Mouse (Mus musculus) urinary bladder, postnatal 10 days (tissue): ENCODE results near the gene Neurl2.
"Not testable (repeated sequence)": the region's sequence is repeated elsewhere in the genome, so short reads cannot be mapped to it uniquely, and the experiment has no call there.

ENCODE experiments used
- DNase-seq: peaks from one replicate; pipeline ENCODE4 v3.0.0; 2022; ENCODE audit warnings: low spot score

The Neurl2 gene

DNA sequence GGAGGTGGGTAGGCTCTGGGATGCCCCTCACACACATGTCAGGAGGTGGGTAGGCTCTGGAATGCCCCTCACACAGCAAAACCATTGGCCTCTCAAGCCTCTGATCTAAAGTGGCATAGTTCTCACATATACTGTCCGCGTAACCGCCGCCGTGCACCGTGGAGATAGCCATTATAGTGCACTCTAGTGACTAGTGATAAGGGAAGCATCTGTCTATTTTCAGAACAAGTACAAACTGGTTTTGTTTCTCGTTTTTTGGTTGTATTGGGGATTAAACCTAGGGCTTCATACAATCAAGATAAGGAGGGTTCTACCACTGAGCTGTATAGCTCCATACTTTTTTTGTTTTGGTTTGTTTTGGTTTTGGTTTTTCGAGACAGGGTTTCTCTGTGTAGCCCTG lies 17.4 kb downstream of the Neurl2 start:
- no peak for DNase-seq

DNA sequence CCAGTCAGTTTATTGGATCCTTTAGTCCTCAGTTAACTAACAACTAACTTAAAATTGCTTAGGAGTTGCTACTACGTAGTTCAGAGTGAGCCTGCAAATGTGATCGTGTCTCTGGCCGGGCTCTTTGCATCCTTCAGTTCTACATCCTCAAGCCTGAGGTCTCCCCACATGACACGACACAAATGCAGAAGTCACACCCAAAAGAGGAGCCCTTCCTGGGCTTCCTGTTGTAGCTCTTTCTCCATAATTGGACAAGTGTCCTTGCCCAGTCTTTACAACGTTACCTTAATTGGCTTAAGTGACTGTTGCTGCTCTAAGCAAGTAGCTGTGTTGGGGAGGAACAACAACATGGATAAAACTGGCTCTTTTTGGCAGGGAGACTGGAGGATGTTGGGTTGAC lies 17.9 kb downstream of the Neurl2 start:
- DNase-seq: no peak

DNA sequence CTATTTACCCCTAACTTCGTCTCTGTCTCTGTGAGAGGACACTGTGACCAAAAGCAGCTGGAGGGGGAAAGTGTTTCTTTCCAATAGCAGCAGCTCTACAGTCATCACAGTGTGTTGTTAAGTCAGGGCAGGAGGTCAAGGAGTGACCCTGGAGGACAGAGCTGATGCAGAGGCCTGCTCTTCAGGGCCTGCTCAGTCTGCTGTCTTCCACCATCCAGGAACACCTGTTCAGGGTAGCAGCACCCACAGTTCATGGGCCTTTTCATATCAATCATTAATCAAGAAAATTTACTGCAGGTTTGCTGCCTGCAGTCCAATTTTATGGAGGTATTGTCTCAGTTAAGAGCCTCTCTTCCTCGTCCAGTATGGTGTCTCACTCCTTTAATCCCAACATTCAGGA lies 19.7 kb downstream of the Neurl2 start:
- DNase-seq: no peak

DNA sequence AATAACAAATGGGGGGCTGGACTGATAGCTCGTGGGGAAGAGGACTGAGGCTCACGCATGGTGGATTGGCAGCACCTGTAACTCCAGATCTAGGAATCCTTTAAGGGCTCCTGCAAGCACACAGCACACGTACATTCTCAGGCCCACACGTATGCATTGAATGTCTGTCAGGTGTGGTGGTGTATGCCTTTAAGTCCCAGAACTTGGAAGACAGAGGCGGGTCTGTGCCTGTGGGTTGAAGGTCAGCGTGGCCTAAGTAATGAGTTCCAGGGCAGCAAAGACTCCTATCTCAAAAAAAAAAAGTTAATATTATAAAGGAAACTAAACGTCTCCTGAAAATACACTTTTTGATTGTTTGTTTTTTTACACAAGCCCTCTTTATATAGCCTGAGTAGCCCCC lies 26.6 kb downstream of the Neurl2 start:
- DNase-seq: no peak

DNA sequence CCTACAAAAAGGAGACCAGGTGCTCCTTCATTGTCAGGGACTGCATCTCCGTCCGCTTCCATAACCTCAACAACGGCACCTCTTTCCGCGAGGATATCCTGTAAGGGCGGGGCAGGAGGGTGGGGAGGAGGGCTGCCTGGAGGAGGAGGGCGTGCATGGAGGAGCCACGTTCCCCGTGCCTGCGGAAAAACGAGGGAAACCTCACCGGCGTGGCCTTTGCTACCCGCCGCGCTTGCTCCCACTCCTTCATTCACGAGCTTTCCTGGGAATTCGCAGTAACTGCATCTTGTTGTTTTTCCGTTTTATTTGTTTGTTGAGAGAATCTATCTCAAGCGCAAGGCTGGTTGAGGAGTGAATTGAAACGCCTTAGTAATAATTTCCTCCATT lies 27.9 kb downstream of the Neurl2 start:
- DNase-seq: no peak

DNA sequence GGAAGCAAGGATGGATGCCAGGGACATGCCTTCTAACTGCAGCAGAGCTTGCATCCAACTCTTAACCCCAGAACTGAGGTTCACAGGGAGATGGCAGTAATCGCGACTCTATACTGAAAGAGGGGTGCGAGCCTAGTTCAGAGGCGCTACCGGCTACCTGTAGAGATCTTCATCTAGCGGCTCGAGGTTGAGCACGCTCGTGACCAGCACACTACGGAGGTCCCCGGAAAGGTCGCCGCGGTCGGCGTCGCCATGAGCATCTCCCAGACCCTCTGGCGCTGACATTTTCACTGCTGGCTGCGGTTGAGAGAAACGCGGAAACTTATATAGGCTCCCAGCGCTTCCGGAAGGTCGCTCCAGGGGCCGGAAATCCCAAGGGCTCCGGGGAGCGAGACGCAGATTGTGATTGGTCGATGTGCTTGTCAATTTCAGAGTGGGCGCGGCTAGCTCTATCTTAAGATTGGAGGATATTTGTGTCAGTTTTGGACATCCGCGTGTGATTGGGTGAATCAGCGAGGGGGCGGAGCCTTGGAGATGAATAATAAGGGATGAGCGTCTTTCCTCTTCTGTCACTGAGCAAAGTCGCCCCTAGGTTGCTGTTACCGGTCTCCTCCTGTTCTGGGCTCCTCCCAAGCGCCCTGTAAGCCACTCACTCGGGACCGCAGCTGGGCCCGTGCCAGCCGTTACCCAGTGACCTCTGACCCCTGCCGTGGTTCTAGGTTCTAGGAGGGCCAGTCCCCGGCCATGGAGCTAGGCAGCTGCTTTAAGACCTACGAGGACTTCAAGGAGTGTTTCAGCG lies 28.5 kb downstream of the Neurl2 start, which contains the start of the genes Acot8 and Zswim3:
Acot8 (minus strand) TSS at position 350 of the 799 bp plus-strand sequence.
Zswim3 (plus strand) TSS at position 566 of the 799 bp plus-strand sequence.
- peak; percentile 90 for DNase-seq

DNA sequence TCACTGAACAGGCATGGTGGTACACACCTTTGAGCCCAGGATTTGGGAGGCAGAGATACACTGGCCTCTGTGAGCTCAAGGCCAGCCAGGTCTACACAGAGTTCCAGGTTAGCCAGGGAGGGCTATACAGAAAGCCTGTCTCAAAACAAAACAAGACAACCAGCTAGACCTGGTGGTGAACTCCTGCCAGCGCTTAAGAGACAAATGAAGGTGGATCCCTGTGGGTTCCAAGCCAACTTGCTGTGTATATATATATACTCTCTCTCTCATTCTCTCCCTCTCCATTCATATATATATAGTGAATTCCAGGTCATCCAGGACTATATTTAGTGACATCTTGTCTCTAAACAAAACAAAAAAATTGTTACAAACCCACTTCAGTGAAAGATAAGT lies 29.3 kb downstream of the Neurl2 start:
- no peak for DNase-seq

DNA sequence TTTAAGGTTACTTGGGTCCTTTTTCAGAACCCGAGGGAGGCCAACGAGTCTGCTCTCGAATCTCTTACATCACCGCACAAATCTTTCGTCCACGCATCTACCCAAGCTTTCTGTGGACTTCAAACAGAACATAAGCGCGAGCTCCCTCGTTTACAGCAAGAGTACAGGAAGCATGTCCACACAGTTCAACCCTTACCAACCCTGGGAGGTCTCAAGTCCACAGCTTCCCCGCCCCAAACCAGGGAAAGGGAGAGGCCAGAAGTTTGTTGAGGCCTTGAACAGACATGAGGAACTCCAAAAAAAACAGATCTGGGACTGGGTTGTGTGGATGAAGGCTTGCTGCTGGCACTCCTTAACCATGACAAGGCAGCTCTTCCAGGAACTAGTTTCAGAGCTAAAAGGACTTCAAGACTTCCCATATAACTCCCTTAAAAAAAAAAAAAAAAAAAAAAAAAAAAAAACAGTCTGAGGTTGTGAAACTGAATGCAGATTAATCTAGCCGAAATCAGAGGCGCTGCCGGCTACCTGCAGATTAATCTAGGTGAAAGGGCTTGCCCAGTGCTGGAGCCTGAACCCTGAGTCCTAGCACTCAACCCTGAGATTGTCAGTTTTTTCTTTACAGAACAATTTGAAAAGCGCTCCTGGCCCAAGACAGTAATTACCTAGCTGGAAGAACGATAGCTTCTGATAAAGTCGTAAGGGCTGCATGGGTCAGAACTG lies 29.9 kb downstream of the Neurl2 start:
- DNase-seq: no peak

DNA sequence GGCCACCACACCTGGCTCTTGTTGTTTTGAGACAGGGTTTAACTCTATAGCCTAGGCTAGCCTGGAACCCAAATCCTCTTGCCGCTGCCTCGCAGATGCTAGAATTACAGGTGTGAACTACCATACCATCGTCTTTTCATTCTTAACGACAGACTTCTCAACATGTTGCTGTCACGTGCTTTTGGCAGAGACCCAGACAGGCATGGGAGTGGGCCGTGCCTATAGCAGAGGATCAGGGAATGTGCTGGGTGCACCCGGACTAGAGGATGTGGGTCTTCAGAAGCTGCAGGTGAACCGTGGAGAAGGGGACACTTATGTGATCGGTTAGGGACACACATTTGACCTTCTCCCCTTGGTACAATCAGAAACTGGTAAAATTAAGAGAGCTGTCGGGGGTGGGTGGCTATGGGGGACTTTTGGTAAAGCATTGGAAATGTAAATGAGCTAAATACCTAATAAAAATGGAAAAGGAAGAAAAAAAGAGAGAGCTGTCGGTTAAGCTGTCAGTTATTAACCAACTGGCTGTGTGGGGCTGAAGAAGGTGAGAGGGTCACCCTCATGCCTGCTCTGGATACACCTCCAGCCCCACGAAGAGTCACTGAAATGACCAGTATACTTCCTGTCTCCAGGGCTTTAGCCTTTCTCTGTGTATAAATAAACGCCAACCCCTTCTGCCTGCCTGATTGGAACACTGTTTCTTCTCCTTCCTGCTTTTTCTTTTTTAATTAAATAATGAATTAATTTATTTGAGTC lies 32.8 kb downstream of the Neurl2 start:
- no peak for DNase-seq

DNA sequence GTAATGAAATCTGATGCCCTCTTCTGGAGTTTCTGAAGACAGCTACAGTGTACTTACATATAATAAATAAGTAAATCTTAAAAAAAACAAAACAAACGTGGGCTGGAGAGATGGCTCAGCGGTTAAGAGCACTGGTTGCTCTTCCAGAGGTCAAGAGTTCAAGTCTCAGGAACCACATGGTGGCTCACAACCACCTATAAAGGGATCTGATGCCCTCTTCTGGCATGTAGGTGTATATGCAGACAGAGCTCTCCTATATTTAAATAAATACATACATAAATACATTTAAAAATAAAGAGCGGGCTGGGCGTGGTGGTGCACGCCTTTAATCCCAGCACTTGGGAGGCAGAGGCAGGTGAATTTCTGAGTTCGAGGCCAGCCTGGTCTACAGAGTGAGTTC lies 34.7 kb downstream of the Neurl2 start:
- DNase-seq: not testable (repeated sequence)

DNA sequence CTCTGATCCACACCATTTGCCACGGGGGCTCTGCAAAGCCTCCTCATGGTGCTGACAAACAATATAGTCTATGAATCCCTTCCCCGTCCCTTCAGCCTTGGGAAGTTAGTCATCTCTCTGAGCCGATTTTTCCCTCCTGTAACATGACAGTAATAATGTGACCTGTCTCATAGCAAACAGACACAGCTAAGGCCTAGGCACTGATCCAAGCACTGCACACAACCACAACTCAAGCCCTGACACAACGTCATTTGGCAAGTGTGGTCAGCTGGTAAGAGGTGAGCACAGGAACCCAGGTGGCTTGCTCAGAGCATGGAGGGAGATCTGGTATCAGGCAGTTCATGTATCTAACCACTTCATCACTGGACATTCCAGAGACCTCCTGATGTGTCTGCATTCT lies 37.4 kb downstream of the Neurl2 start:
- DNase-seq: no peak

DNA sequence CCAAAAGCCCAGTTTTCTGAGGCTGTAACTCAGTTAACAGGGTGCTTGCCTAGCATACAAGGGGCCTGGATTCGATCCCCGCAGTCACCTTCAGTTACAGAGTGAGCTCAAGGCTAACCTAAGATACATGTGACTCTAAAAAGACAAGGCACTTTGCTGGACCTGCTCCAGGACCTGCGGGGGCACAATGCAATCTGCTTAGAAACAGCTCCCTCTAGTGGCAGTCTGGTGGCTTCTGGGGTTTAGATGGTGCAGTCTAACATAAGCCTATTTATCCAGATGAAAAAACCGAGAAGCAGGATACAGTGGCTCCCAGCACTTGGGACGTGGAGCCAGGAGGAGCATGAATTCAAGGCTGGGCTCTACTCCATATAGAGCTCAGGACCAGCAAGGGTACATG lies 39.0 kb downstream of the Neurl2 start:
- no peak for DNase-seq

DNA sequence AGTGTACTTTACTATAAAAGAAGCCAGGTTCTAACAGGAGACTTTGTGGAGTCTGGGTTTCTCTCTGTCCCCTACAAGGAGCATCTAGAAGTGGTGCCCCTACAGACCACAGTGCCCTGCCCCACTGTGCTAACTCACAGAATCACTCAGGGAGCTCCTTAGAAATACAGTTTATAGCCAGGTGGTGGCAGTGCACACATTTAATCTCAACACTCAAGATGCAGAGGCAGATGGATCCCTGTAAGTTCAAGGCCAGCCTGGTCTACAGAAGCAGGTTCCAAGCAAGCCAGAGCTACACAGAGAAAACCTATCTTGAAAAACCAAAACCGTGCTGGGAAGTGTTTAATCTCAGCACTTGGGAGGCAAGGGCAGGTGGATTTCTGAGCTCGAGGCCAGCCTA lies 39.5 kb downstream of the Neurl2 start:
- DNase-seq: no peak

DNA sequence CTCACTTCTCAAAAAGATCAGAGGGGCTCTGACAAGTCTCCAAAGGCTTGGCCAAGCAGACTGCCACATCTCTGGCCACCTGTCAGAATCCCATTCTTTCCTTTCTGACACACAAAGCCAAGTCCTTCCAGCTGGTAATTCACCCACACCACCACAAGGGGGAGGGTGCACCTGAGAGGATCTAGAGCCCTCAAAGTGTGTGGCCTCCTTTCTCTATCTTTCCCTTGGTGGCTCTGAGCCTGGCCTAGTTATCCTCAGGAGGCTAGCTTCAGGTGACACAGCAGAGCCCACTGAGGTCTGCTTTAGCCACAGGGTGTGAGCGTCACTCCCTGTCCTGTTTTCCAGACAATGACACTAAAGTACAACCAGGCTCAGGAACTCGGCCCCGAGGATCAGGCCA lies 40.0 kb downstream of the Neurl2 start:
- DNase-seq: no peak

DNA sequence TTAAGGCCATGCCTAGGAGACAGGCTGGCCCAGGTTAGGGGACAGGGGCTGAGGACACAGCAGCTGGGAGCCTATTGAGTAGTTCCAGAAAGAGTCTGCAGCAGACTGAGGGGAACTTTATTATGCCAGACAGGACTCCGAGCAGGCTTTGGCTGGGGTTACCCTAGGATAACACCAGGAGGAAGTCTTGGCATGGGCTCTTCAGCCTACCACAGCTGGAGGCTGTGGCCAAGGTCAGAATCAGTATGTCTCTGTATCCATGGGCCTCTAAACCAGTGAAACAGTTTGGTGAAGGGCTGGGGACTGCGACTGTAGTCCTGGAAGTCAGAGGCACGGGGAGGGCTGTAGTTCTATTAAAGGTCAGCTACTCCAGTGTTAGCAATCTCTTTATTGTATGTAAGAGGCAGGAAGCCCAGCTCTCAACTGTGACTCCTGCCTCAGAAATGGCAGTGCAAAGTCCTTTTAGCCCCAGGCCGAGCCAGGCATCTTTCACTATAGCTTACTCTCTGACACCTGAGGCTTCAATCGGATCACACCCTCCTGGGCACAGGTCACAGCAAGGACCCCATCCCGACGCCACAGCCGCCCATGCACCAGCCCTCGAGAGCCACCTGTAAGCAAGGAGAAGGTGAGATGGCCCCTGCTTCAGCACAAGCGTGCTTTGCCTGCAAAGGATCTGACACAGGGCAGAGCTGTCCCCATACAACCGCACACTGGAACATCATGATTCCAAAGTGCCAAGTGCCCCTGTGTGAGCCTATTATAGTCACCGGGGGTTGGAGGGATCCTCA lies 40.7 kb downstream of the Neurl2 start:
- no peak for DNase-seq

DNA sequence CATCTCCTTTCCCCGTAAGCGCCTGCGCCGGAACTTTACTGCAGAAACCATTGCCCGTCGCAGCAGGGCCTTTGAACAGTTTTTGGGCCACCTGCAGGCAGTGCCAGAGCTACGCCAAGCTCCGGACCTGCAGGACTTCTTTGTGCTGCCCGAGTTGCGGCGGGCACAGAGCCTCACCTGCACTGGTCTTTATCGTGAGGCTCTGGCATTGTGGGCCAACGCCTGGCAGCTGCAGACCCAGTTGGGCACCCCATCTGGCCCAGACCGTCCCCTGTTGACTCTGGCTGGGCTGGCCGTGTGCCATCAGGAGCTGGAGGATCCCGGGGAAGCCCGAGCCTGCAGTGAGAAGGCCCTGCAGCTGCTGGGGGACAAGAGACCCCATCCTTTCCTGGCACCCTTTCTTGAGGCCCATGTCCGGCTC lies 41.4 kb downstream of the Neurl2 start:
- no peak for DNase-seq

DNA sequence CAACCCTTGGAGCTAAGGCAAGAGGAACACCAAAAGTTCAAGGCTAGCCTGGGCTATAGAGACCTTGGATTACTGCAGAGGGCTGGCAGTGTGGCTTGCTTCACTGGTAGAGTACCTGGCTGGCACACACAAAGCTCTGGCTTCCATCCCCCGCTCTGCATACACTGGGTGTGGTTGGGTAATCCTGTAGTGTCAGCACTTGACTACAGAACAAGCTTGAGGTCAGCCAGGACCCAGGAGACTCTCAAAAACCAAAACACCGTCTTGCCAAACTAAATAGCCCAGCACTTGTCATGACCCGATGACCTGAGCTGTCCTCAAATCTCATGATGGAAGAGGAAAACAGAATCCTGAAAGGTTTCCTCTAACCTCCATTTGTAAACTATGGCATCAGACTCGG lies 42.8 kb downstream of the Neurl2 start:
- no peak for DNase-seq

DNA sequence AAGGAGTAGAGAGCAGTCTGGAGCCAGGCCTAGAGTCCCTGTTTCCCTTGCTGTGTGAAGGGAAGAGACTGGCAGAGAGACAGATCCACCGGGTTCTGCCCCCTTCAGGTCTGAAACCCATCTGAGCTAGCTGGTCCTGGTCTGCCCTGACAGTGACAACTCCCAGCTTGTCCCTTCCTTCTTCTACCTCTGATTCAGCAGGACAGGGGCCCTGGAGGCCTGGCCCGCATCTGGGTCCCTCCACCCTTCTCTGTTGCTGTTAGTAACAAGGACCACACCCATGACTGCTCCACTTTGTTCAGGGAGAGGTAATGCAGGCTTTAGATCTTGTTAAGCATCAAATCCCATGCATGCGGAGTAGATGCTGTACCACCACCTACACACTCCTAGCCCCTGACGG lies 44.8 kb downstream of the Neurl2 start:
- DNase-seq: no peak

DNA sequence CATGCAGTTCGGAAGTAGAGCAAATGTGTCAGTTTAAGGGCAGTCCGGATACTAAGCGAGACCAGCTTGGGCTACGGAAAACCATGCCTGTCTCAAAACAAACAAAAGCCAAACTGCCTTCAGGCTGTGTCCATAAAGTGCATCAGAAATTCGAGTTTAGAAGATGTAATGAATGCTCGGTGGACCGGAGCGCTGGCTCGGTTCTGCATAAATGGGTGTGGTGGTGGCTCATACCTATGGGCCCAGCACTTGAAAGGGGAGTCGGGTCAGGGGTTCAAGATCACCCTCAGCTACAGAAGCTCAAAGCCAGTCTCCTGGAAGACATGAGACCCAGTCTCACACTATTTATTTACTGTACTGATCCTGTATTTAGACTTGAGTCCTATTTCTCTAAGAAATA lies 45.5 kb downstream of the Neurl2 start:
- DNase-seq: no peak

DNA sequence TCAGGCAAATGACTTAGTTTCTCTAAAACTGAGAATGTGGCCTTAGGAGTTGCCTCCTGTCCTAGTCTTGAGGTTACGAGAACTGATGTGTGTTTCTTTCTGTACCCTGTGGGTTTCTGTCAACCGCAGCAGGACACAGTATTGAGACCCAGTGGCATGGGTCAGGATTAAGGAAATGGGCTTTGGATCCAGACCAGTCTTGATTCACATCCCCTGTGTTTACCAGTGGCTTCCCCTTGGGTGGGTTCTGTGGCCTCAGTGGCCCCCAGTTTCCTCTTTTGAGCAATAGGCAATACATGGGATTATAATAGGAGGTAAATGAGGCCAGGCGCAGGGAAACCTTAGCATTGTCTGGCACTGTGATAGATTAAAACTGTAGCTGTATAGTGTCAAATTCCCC lies 46.2 kb downstream of the Neurl2 start:
- DNase-seq: no peak

DNA sequence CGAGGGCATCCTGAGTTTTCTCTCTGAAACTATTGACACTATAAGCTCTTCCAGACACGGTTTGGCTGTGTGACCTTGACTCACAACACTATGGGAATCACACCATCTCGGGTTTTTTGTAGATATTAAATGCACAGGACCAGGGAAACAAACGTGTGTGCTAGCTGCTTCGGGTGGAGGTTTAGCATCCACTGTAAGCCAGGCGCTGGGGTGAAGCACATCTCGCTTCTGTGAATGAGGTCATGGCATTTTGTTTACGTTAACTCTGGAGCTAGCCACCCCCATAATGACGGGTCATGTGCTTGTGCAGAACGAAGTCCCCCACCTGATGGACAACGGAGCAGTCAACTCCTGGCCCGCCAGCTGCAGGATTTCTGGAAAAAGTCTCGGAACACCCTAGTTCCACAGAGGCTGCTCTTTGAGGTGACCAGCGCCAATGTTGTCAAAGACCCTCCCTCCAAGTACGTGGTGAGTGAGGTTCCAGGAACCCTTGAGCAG lies 46.8 kb downstream of the Neurl2 start:
- DNase-seq: no peak
